Mouse (Mus musculus) megakaryocyte, embryonic 14.5 days (primary cell): Measurements from ENCODE around the gene Msrb3. TPM values are rescaled to one million over a fixed set of nuclear protein-coding genes. Genes with fewer than 3 reads are reported as not detected.

ENCODE experiments used
- H3K27me3 ChIP-seq: replicated peaks from 2 replicates; pipeline ENCODE3; 2012; ENCODE audit warnings: inconsistent platforms
- H3K36me3 ChIP-seq: replicated peaks from 2 replicates; pipeline ENCODE3; 2012; ENCODE audit warnings: low read length, inconsistent platforms, mixed read lengths
- H3K4me1 ChIP-seq: 2 replicates; pipeline ENCODE4 v1.6.1; 2012; ENCODE audit warnings: inconsistent platforms
- H3K4me3 ChIP-seq: replicated peaks from 2 replicates; pipeline ENCODE3; 2012; ENCODE audit warnings: moderate library complexity, mild to moderate bottlenecking, inconsistent platforms
- H3K9me3 ChIP-seq: 2 replicates; pipeline ENCODE4 v1.6.1; 2012; ENCODE audit warnings: inconsistent platforms
- FLI1 ChIP-seq: IDR thresholded peaks from 2 replicates; pipeline ENCODE4 v1.6.1; 2012; ENCODE audit warnings: low read length, inconsistent platforms, mixed read lengths
- GATA1 ChIP-seq: IDR thresholded peaks from 3 replicates; pipeline ENCODE4 v1.6.1; 2012; ENCODE audit warnings: mixed read lengths, low read length, inconsistent platforms, borderline replicate concordance
- polyA plus RNA-seq: library from polyadenylated mRNA; stranded (reverse); fragments of >175 nt; gene quantifications from 2 replicates; pipeline ENCODE4 v1.2.3, GENCODE M21; 2012; ENCODE audit warnings: low replicate concordance; ENCODE audit not compliant: insufficient read depth

The Msrb3 gene
- polyA plus RNA-seq, 1 experiment, result 0.03 TPM

DNA sequence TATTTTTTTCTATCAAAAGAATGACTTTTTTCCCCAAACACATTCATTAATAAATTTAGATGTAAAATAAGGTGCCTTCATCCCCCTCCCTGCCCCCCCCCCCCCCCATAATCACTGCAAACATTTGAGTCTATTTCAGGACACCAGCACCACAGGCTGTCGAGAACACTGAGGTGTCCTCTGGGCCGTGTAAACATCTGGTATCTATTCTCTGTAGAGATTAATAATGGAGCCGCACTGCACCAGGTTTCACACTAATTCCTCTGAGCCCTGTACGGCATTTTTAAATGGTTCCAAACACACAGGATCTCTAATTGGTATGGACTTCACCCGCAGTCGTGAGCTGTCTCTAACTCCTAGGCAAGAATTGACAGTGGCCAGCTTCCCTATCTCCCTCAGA lies 97.8 kb downstream of the Msrb3 start:
- no peaks in the 10 kb centered on the region for H3K27me3 ChIP-seq
- no peaks in the 10 kb centered on the region for H3K36me3 ChIP-seq
- no peak overlapping the region for H3K4me3 ChIP-seq
- no peak for TF ChIP-seq GATA1
- no peak for TF ChIP-seq FLI1
- no peaks in the 10 kb centered on the region for H3K9me3 ChIP-seq
- H3K4me1 ChIP-seq, result no peaks in the 10 kb centered on the region; the same call in 1 of the 2 replicates

- Histone ChIP-seq H3K36me3 (no peaks in the 10 kb centered on the region), H3K4me1 (no peaks in the 10 kb centered on the region; the same call in 1 of the 2 replicates), H3K9me3 (no peaks in the 10 kb centered on the region), H3K4me3 (no peak overlapping the region), H3K27me3 (no peaks in the 10 kb centered on the region)
- TF ChIP-seq GATA1, result no peak
These were observed 99.4 kb downstream of the Msrb3 start for GRCm38 (mm10) chr10:120799479-120799878.

- no peak for TF ChIP-seq FLI1
- no peak for TF ChIP-seq GATA1
These were observed 102.2 kb downstream of the Msrb3 start for GRCm38 (mm10) chr10:120796749-120797148.

GRCm38 (mm10) chr10:120794391-120794817 lies 104.5 kb downstream of the Msrb3 start:
- Histone ChIP-seq H3K4me3 (no peak overlapping the region), H3K27me3 (no peaks in the 10 kb centered on the region), H3K9me3 (no peaks in the 10 kb centered on the region), H3K36me3 (no peaks in the 10 kb centered on the region), H3K4me1 (no peaks in the 10 kb centered on the region; the same call in 1 of the 2 replicates)
- no peak for TF ChIP-seq FLI1
- TF ChIP-seq GATA1, result no peak

More at GRCm38 (mm10) chr10:120796749-120797148, 102.2 kb downstream of the Msrb3 start:
- H3K4me1 ChIP-seq, result no peaks in the 10 kb centered on the region; the same call in 1 of the 2 replicates
- no peaks in the 10 kb centered on the region for H3K27me3 ChIP-seq
- no peaks in the 10 kb centered on the region for H3K36me3 ChIP-seq
- H3K9me3 ChIP-seq, result no peaks in the 10 kb centered on the region
- H3K4me3 ChIP-seq, result no peak overlapping the region

- Histone ChIP-seq H3K4me3 (no peak overlapping the region), H3K36me3 (no peaks in the 10 kb centered on the region), H3K4me1 (no peaks in the 10 kb centered on the region; the same call in 1 of the 2 replicates), H3K27me3 (peaks cover 2% of the 10 kb centered on the region), H3K9me3 (0 out of 2 replicates have a peak, but pooled peaks cover 5% of the 10 kb centered on the region)
- TF ChIP-seq FLI1, result no peak
- no peak for TF ChIP-seq GATA1
These were observed 106.6 kb downstream of the Msrb3 start for GRCm38 (mm10) chr10:120792191-120792765.

- no peaks in the 10 kb centered on the region for H3K36me3 ChIP-seq
- no peak overlapping the region for H3K4me3 ChIP-seq
- peaks cover 6% of the 10 kb centered on the region for H3K27me3 ChIP-seq
- 0 out of 2 replicates have a peak, but pooled peaks cover 5% of the 10 kb centered on the region for H3K9me3 ChIP-seq
- no peaks in the 10 kb centered on the region for H3K4me1 ChIP-seq
- no peak for TF ChIP-seq GATA1
- TF ChIP-seq FLI1, result no peak
These were observed 107.5 kb downstream of the Msrb3 start for GRCm38 (mm10) chr10:120791438-120791837.

GRCm38 (mm10) chr10:120787202-120787601 lies 111.7 kb downstream of the Msrb3 start:
- no peaks in the 10 kb centered on the region for H3K36me3 ChIP-seq
- peaks cover 14% of the 10 kb centered on the region for H3K27me3 ChIP-seq
- H3K4me3 ChIP-seq, result no peak overlapping the region
- TF ChIP-seq FLI1 (no peak), GATA1 (no peak)
- H3K9me3 ChIP-seq, result 0 out of 2 replicates have a peak, but pooled peaks cover 5% of the 10 kb centered on the region
- H3K4me1 ChIP-seq, result no peaks in the 10 kb centered on the region

DNA sequence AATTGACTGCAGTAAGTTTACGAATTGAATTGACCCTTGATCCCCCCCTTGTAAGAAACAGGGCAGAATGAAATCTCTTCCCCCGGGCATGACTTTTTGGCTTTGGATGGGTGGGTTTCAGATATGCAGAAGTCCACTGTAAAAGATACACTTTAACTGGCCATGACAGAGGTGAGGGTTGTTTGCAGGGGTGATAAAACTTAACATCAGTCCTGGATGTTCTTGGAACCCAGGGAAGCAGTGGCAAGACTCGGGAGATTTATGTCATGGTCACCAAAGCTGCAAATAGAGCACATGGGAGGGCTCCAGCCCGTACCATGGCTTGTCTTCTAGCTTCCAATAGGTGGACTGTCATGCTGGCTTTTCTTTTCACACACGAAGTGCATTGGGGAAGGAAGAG lies 114.4 kb downstream of the Msrb3 start:
- 0 out of 2 replicates have a peak, but pooled peaks cover 5% of the 10 kb centered on the region for H3K9me3 ChIP-seq
- no peaks in the 10 kb centered on the region for H3K4me1 ChIP-seq

DNA sequence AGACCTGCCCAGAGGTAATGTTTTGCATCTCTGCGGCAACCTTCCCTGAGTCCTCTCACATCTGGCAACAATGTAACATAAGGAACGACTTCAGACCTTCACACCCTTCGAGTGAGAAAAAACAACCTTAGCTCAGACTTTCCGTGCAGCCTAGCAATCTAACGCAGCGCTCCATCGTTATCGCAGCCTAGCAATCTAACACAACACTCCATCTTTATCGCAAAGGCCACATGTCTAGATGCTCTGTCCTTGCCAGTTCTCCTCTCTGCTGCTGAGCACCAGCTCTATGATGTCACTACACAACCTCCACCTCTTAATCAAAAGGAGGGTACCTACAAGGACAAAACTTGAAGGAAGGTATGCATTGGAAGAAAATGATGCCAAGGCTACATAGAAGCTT lies 115.5 kb downstream of the Msrb3 start:
- no peaks in the 10 kb centered on the region for H3K4me1 ChIP-seq
- peaks cover 14% of the 10 kb centered on the region for H3K27me3 ChIP-seq
- H3K9me3 ChIP-seq, result peaks cover 7% of the 10 kb centered on the region; the same call in 1 of the 2 replicates
- H3K36me3 ChIP-seq, result no peaks in the 10 kb centered on the region
- TF ChIP-seq FLI1 (no peak), GATA1 (no peak)
- H3K4me3 ChIP-seq, result no peak overlapping the region

More for the DNA sequence above, 114.4 kb downstream of the Msrb3 start:
- peaks cover 14% of the 10 kb centered on the region for H3K27me3 ChIP-seq
- no peaks in the 10 kb centered on the region for H3K36me3 ChIP-seq
- TF ChIP-seq GATA1 (no peak), FLI1 (no peak)
- H3K4me3 ChIP-seq, result no peak overlapping the region

GRCm38 (mm10) chr10:120777499-120777898 lies 121.4 kb downstream of the Msrb3 start:
- peak overlapping the region; percentile 38 for H3K4me3 ChIP-seq
- peaks cover 35% of the 10 kb centered on the region for H3K9me3 ChIP-seq
- no peaks in the 10 kb centered on the region for H3K36me3 ChIP-seq
- peaks cover 19% of the 10 kb centered on the region for H3K4me1 ChIP-seq
- TF ChIP-seq FLI1 (no peak), GATA1 (no peak)
- H3K27me3 ChIP-seq, result no peaks in the 10 kb centered on the region
